Mouse (Mus musculus) erythroblast, embryonic 14.5 days (primary cell): ENCODE results near the gene Adam17. TPM values are rescaled to one million over a fixed set of nuclear protein-coding genes. Genes with fewer than 3 reads are reported as not detected.

Source experiments
- H3K27me3 ChIP-seq: 2 replicates; pipeline ENCODE4 v1.6.1; 2012; ENCODE audit warnings: inconsistent platforms; ENCODE audit not compliant: control insufficient read depth
- H3K36me3 ChIP-seq: 2 replicates; pipeline ENCODE4 v1.6.1; 2012; ENCODE audit warnings: mild to moderate bottlenecking, inconsistent platforms; ENCODE audit not compliant: control insufficient read depth
- H3K4me1 ChIP-seq: 2 replicates; pipeline ENCODE4 v1.6.1; 2012; ENCODE audit warnings: inconsistent platforms; ENCODE audit not compliant: control insufficient read depth
- H3K4me3 ChIP-seq: replicated peaks from 2 replicates; pipeline ENCODE3; 2012; ENCODE audit warnings: moderate library complexity, mild to moderate bottlenecking, inconsistent platforms
- H3K9me3 ChIP-seq: 2 replicates; pipeline ENCODE4 v1.6.1; 2012; ENCODE audit warnings: low read length, inconsistent platforms, mixed read lengths; ENCODE audit not compliant: control insufficient read depth
- GATA1 ChIP-seq: IDR thresholded peaks from 2 replicates; pipeline ENCODE4 v1.6.1; 2012; ENCODE audit warnings: low read length, inconsistent platforms, mixed read lengths
- TAL1 ChIP-seq: IDR thresholded peaks from 3 replicates; pipeline ENCODE4 v1.6.1; 2012; ENCODE audit warnings: low read length, inconsistent platforms, mixed read lengths
- polyA plus RNA-seq: library from polyadenylated mRNA; stranded (reverse); fragments of >175 nt; gene quantifications from 2 replicates; pipeline ENCODE4 v1.2.3, GENCODE M21; 2012

Adam17 gene
- polyA plus RNA-seq, 1 experiment = 0.58 TPM

DNA sequence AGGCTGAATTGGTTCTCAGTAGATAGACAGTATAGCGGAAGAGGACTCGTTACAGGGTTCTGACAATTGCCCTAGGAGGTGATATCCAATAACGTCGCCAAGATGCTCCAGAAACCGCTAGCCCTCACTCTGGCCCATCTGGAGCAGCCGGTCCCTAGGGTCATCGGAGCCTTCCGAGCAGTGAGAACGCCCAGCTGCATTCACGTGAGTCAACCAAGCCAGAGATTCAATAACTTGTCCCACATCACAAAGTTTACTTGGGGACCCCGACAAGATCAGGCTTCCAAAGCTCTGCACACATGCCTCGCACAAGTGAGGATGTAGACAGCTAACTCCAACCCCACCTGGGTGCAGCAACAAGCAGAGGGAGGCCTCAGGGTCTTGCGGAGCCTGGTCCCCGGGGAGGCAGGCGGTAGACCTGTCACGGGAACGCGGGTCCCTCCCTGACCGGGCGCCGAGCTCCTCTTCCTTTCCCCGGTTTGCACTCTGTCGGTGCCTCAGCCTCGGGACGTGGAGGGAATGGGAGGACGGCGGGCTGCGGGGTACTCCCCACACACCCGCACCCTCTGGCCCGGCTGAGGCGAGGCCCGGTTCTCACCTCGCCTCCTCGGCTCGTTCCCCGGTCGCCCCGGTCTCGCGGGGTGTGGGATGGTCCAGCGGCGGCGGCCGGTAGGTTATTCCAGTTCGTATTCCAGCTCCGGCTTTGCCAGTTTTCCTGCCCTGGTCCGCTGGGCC lies 87.8 kb downstream of the Adam17 start:
- Histone ChIP-seq H3K4me1 (peaks cover 33% of the 10 kb centered on the region), H3K27me3 (no peaks in the 10 kb centered on the region), H3K36me3 (peaks cover 12% of the 10 kb centered on the region), H3K4me3 (peak overlapping the region; percentile 93), H3K9me3 (no peaks in the 10 kb centered on the region)
- TF ChIP-seq TAL1 (no peak), GATA1 (no peak)

DNA sequence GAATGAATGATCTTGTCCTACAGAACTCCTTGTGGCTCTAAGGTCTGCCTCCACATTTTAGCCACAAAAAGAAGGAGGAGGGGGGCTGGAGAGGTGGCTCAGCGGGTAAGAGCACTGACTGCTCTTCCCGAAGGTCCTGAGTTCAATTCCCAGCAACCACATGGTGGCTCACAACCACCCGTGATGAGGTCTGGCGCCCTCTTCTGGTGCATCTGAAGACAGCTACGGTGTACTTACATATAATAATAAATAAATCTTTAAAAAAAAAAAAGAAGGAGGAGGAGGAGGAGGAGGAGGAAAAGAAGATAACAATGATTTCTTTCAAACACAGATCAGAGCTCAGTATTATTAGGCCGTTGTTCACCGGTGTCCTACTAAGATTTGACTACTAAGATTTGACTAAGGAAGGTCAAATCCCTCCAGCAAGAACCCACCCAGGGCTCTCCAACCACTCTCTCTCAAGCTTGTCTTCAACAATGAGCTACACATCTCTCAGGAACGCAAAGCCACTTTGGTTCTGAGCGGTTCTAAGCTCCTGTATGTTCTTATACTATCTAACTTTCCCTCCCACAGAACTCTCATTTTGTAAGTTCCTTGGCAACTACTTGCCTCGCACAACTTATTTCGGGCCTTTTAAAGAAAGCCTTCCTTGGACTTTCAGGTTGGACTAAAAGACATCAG lies 88.5 kb downstream of the Adam17 start, which contains the start of gene Cpsf3:
Gene Cpsf3, plus strand, starts transcription at position 631 of the 681 bp plus-strand sequence.
- peaks cover 32% of the 10 kb centered on the region for H3K4me1 ChIP-seq
- TF ChIP-seq GATA1 (no peak), TAL1 (no peak)
- peaks cover 6% of the 10 kb centered on the region for H3K36me3 ChIP-seq
- no peaks in the 10 kb centered on the region for H3K27me3 ChIP-seq
- H3K4me3 ChIP-seq = peak within 1 kb of the TSS; percentile 93
- no peaks in the 10 kb centered on the region for H3K9me3 ChIP-seq

DNA sequence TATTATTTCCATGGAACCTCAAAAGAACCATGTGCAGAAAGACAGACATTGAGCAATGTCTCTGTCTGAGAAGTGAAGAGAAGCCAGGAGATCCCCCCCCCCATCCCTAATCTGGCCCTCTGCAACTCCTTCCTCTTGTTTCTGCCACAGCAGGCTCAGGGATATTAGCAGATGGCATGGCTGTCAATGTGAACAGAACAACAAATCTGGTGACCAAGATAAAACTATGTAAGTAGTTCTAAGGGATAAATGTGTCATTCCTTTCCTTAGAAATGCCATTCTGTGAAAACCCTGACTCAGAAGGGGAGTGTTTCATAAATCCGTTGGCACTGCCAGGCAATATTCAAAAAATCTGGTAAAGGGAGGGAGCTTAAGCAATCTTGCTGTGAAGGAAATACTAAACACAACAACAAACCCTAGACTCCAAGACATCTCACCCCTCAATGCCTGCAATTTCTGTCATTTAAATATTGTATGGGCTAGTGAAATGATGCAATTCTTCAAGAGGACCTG lies 96.0 kb downstream of the Adam17 start:
- no peaks in the 10 kb centered on the region; the same call in 1 of the 2 replicates for H3K4me1 ChIP-seq
- no peaks in the 10 kb centered on the region for H3K27me3 ChIP-seq
- peaks cover 7% of the 10 kb centered on the region for H3K36me3 ChIP-seq
- H3K4me3 ChIP-seq = no peak overlapping the region
- H3K9me3 ChIP-seq = no peaks in the 10 kb centered on the region
- TF ChIP-seq GATA1 = no peak
- no peak for TF ChIP-seq TAL1

DNA sequence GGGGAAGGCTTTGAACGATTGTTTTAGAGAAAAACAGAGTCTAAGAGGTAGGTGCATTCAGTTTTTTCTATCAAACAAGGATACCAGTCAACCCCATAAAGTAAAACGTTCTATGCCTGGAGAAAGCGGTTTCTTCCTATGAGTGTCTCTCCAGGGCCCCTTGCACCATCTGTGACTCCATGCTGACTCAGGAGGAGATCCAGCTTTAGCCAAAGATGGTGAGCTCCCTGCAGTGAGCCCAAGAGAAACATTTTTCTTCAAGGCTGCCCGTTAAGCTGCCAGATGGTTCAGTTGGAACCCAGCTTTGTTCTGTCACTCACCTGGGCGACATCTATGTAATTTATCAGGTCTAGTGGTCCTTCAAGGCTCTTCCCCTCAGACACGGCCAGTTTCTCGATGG lies 99.0 kb downstream of the Adam17 start:
- no peak for TF ChIP-seq GATA1
- no peak for TF ChIP-seq TAL1
- Histone ChIP-seq H3K27me3 (no peaks in the 10 kb centered on the region), H3K9me3 (no peaks in the 10 kb centered on the region), H3K4me1 (no peaks in the 10 kb centered on the region), H3K36me3 (peaks cover 24% of the 10 kb centered on the region), H3K4me3 (no peak overlapping the region)

Other genes with a start within 250 kb of the Adam17 start
- gene Cpsf3, start 88.2 kb downstream of the Adam17 start, polyA plus RNA-seq = 0.22 and 0.28 TPM in 2 replicates
- 0.90 and 1.6 TPM in 2 replicates for gene Itgb1bp1, start 87.3 kb downstream of the Adam17 start, polyA plus RNA-seq
- 4.9 and 5.7 TPM in 2 replicates for gene Iah1, start 57.2 kb downstream of the Adam17 start, polyA plus RNA-seq
- 1.4 and 1.6 TPM in 2 replicates for gene Ywhaq, start 44.0 kb upstream of the Adam17 start, polyA plus RNA-seq